Mouse (Mus musculus): ENCODE results near the gene Zfp94. TPM values are rescaled to one million over a fixed set of nuclear protein-coding genes. Genes with fewer than 3 reads are reported as not detected.
"Not testable (repeated sequence)": the region's sequence is repeated elsewhere in the genome, so short reads cannot be mapped to it uniquely, and the experiment has no call there.

Zfp94 gene
- total RNA-seq, 2 experiments from 2014 or later: 12.2 to 14.8 TPM

- peak in 1 of 2 experiments; percentile 29 for DNase-seq
These were observed 520 bp downstream of the Zfp94 start for GRCm38 (mm10) chr7:24315726-24316566.

GRCm38 (mm10) chr7:24300771-24301282, 15.6 kb downstream of the Zfp94 start, which contains the start of gene Zfp61:
TSS of gene Zfp61 (minus strand) at chr7:24301232.
- no peak for DNase-seq

- no peak for DNase-seq
These were observed 16.5 kb downstream of the Zfp94 start for GRCm38 (mm10) chr7:24299823-24300481.

DNA sequence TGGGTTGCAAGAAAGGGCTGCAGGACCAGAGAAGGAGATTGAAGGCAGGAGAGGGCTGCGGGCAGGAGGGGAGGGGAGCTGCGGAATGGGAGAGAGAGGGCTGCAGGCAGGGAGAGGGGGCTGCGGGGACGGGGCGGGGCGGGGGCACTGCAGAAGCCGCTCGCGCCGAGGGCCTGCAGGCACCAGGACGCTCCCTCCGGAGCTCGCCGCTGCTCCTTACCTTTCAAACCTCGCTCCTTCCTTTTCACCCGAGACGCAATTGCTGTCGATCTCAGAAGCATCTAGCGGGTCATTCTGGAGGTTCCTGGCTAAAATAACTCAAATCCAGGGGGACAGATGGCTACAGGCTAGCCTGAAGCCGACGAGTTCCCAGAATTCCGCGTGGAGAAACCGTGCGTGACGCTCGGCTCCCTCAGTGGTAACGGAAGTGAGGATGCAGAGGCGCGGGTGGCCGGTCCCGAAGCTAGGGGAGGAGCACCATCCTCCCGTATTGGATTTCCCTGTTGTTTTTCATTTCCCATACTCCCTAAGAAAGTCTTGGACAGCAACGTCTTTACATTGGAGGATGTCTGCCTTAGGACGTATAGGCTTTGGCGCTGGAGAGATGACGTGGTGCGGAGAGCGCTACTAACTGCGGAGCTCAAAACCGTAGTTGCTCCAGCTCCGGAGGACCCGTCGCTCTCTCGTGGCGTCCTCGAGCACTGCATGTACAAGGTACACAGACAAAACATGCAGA, 17.3 kb downstream of the Zfp94 start:
- DNase-seq: peak; percentile 85 to 86

DNA sequence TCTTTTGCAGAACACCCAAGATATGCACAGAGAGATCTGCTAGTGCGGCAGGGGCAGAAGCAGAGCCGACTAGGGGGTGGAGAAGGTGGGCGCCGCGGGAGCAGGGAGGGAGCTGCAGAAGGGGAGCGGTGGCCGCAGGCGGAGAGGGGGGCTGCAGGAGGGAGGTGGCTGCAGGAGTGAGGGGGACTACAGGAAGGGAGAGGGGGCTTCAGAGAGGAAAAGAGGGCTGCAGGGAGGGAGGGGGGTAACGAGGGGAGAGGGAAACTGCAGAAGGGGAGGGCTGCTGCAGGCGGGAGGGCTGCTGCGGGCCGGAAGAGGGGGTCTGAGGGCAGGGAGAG, 17.9 kb downstream of the Zfp94 start:
- DNase-seq: no peak

DNA sequence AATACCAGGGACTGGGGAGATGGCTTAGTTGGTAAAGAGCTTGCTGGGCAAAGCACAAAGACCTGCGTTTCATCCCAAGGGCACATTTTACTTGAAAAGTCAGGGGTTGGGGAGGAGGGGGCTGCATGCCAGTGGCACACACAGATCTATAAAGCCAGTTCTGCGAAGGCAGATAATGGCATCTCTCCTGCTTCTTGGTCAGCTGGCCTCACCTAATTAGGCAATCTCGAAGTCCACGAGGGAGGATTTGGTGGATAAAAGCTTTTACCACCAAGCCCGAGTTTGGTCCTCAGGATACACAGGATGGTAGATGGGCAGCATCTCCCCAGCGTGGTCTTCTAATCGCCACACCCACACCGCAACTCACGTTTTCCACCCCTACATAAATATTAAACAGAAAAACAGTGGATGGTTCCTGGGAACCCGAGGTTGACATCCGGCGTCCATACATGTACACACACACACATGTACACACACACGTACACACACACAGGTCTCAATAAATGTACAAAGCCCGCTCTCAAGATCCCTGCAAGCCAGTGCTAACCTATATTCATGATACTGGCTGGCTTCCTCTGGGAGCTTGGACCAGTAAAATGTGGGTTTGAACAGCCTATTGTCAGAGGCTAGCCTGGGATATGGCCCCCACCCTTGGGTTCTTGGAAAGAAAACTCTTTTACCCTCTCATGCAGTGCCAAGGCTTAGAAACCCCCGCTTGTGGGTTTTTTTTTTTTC, 18.9 kb downstream of the Zfp94 start:
- DNase-seq: no peak

- DNase-seq: no peak
These were observed 20.1 kb downstream of the Zfp94 start for GRCm38 (mm10) chr7:24296386-24296785.

DNA sequence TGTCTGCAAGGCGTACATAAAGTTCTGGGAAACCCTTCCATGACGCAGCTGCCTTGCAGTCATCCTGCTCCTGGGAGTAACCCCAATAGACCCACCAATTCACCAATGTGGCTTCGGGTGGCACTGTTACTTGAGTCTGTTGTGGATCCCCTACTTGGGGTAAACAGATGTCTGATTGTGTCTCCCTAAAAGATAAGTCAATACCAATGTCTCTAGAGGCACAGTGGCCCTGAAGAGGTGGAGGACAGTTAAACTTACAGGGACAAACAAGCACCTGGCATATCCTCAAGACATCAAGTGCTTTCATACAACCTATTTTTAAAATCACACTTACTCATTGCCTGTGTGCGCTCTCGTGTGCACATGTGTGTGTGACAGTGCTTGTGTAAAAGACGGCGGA, 21.1 kb downstream of the Zfp94 start:
- DNase-seq: no peak

DNA sequence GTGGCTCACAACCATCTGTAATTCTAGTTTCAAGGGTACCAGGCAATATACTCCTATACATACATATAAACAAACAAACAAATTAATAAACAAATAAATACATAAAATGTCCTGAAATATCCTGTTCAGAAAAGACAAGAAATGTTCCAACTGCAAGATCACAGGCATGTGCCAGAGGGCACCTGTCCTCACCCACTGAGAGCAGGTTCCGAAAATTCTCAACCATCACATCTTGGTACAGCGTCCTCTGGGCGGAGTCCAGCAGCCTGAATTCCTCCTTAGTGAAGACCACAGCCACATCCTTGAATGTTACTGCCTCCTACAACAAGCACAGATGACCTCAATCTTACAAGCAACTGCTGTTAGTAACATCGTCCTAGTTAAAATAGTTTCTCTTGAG, 21.7 kb downstream of the Zfp94 start:
- DNase-seq: no peak

GRCm38 (mm10) chr7:24293061-24293851, 23.2 kb downstream of the Zfp94 start:
- no peak for DNase-seq

GRCm38 (mm10) chr7:24291387-24292090, 24.9 kb downstream of the Zfp94 start:
- no peak for DNase-seq

GRCm38 (mm10) chr7:24290106-24290693, 26.3 kb downstream of the Zfp94 start:
- DNase-seq: no peak

- peak; percentile 14 to 50 for DNase-seq
These were observed 28.0 kb downstream of the Zfp94 start for GRCm38 (mm10) chr7:24288512-24288911.

DNA sequence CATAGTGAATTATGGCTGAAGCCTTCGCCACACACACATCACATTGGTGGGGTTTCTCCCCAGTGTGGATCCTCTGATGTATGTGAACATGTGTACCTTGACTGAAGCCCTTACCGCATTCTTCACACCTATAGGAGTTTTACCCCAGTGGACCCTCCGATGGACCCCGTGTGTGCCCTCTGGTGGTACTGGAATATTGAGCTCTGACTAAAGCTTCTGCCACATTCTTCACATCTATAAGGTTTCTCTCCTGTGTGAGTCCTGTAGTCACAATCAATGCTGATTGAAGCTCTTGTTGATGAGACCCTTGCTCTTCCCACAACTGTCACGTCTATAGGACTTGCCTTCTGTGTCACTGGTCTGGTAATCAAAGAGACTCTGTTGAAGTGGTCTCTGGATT, 28.8 kb downstream of the Zfp94 start:
- DNase-seq: no peak

GRCm38 (mm10) chr7:24286916-24287315, 29.6 kb downstream of the Zfp94 start:
- DNase-seq: no peak

DNA sequence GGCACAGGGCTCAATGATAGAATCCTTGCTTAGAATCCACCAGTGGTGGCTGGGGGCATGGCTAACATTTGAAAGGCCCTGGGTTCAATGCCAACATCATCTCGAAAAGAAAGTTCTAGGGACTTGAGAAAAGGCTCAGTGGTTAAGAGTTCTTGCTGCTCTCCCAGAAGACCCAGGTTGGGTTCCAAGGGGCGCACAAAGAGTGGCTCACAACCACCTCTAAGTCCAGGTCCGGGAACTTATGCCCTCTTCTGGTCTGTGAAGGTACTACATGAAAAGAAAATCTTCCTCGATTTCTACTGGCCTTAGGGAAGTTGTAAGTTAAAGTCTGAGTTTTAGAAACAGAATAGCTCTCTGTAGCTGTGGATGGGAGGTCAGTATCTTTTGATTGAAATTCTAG, 30.4 kb downstream of the Zfp94 start:
- DNase-seq: no peak

GRCm38 (mm10) chr7:24280858-24281145, 35.7 kb downstream of the Zfp94 start:
- no peak for DNase-seq

GRCm38 (mm10) chr7:24280031-24280857, 36.2 kb downstream of the Zfp94 start:
- DNase-seq: no peak

- not testable (repeated sequence) for DNase-seq
These were observed 37.7 kb downstream of the Zfp94 start for GRCm38 (mm10) chr7:24278771-24279170.

GRCm38 (mm10) chr7:24274456-24274855, 42.0 kb downstream of the Zfp94 start:
- no peak for DNase-seq
